Mouse (Mus musculus) E14TG2a.4 (cell line): ENCODE data around the gene Mthfd2.

Experiments
- CTCF ChIP-seq: conservative IDR thresholded peaks from 2 replicates; pipeline ENCODE4 v1.5.1; 2014; ENCODE audit warnings: low read length
- POU5F1 ChIP-seq: IDR thresholded peaks from 2 replicates; pipeline ENCODE4 v1.6.1; 2014; ENCODE audit warnings: low read length, borderline replicate concordance

DNA sequence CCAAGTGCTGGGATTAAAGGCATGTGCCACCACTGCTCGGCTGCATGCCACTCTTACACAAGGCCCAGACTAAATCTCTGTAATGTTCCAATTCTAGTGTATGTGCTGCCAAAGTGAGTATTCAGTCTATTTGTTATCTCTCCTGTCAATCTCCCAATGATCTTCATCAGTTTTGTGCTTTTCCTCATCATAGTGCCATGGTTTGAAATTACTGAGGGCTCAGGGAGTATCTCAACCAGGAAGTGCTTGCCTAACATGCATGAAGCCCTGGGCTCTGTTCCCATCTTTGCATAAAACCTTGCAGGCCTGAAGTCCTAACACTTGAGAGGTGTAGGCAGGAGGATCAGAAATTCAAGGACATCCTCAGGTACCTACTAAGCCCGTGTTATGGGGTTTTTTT, 2.9 kb downstream of the Mthfd2 start:
- no peak for TF ChIP-seq CTCF
- no peak for TF ChIP-seq POU5F1
